Mouse (Mus musculus): ENCODE results near the gene Cdkal1.

- no peak for TF ChIP-seq POLR2A (IDR thresholded peaks at IDR 0.05; ENCODE audit: borderline replicate concordance, extremely low read depth, insufficient read depth, insufficient read length, poor library complexity, severe bottlenecking)
- no peak for TF ChIP-seq CTCF (IDR thresholded peaks at IDR 0.05; ENCODE audit: borderline replicate concordance, extremely low read depth, insufficient read depth, insufficient read length)
Measured at GRCm38 (mm10) chr13:29649593-29649992, 205.9 kb downstream of the Cdkal1 start.

Data from brain, embryonic 14.5 days (tissue).